Mouse (Mus musculus) kidney, adult 2 months (tissue): ENCODE measurements around the gene Lurap1.

Experiments used
- CTCF ChIP-seq: fragments of 200-500 bp; conservative IDR thresholded peaks from 2 replicates; pipeline ENCODE4 v1.5.1; 2011; ENCODE audit warnings: low read depth, mild to moderate bottlenecking, control low read depth, low read length, moderate library complexity, mixed read lengths; ENCODE audit not compliant: insufficient read depth, insufficient read length
- POLR2A ChIP-seq: fragments of 200-500 bp; IDR thresholded peaks from one replicate; pipeline ENCODE4 v1.6.1; 2011; ENCODE audit warnings: low read depth, low read length, control low read depth

- no peak for TF ChIP-seq POLR2A
- no peak for TF ChIP-seq CTCF
Observed at GRCm38 (mm10) chr4:116173752-116174151, 22.6 kb upstream of the Lurap1 start.
